Mouse (Mus musculus): ENCODE data around the gene Gm13285. TPM values are rescaled to one million over a fixed set of nuclear protein-coding genes. Genes with fewer than 3 reads are reported as not detected.
"Not testable (repeated sequence)": the region's sequence is repeated elsewhere in the genome, so short reads cannot be mapped to it uniquely, and the experiment has no call there.

Gm13285 gene
- polyA plus RNA-seq, 1 experiment from 2014 or later, result 0.42 TPM

- H3K27ac ChIP-seq (ENCODE audit: low read depth, low read length); H3K4me3 ChIP-seq (ENCODE audit: low read depth, low read length); H3K36me3 ChIP-seq (ENCODE audit: control insufficient read depth, insufficient read depth); H3K9ac ChIP-seq (ENCODE audit: low read depth, low read length); H3K4me2 ChIP-seq (replicated peaks; ENCODE audit: low read depth); H3K9me3 ChIP-seq (ENCODE audit: control insufficient read depth); ATAC-seq; H3K27me3 ChIP-seq (replicated peaks; ENCODE audit: control insufficient read depth, insufficient read depth, low read length); H3K4me1 ChIP-seq (replicated peaks; ENCODE audit: control insufficient read depth, insufficient read depth, low read length): not testable (repeated sequence)
- WGBS, result no CpG with 5 or more reads among the region's 34 CpGs
- TF ChIP-seq CTCF (IDR thresholded peaks at IDR 0.05; ENCODE audit: low read depth), result peak; percentile 53
Measured at GRCm38 (mm10) chr4:88805761-88806160, 6.3 kb downstream of the Gm13285 start.

DNA sequence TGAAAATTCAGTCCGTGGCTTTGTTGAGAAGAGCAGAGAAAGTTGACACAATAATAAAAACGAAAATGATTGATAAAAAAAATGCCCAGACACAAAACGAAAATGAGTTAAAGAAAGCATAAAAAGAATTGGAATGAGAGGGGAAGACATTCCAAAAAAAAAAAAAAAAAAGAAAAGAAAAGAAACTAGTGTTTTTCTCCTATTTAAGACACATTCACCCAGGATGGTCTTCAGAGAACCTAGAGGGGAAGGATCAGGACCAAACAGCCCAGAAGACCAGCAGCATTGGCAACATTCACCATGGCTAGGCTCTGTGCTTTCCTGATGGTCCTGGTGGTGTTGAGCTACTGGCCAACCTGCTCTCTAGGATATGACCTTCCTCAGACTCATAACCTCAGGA, 16.5 kb downstream of the Gm13285 start, which contains the start of gene Ifna7:
Ifna7 (plus strand) TSS at position 301 of the 400 bp plus-strand sequence.
- no peak within 1 kb of the TSS for H3K4me2 ChIP-seq (replicated peaks; ENCODE audit: low read depth)
- H3K9ac ChIP-seq (ENCODE audit: low read depth, low read length), result no peak within 1 kb of the TSS
- H3K36me3 ChIP-seq (ENCODE audit: control insufficient read depth, insufficient read depth), result no peaks in the 10 kb centered on the region
- no peak within 1 kb of the TSS for H3K27ac ChIP-seq (ENCODE audit: low read depth, low read length)
- no peaks in the 10 kb centered on the region for H3K27me3 ChIP-seq (replicated peaks; ENCODE audit: control insufficient read depth, insufficient read depth, low read length)
- WGBS, result 52% methylated on average over 3 of the region's 3 CpGs
- H3K4me1 ChIP-seq (replicated peaks; ENCODE audit: control insufficient read depth, insufficient read depth, low read length), result no peaks in the 10 kb centered on the region
- no peak for ATAC-seq
- TF ChIP-seq CTCF (IDR thresholded peaks at IDR 0.05; ENCODE audit: low read depth), result no peak
- H3K9me3 ChIP-seq (ENCODE audit: control insufficient read depth), result no peaks in the 10 kb centered on the region
- no peak within 1 kb of the TSS for H3K4me3 ChIP-seq (ENCODE audit: low read depth, low read length)

- Histone ChIP-seq H3K36me3 (ENCODE audit: control insufficient read depth, insufficient read depth) (no peaks in the 10 kb centered on the region), H3K27me3 (replicated peaks; ENCODE audit: control insufficient read depth, insufficient read depth, low read length) (no peaks in the 10 kb centered on the region), H3K9me3 (ENCODE audit: control insufficient read depth) (no peaks in the 10 kb centered on the region), H3K27ac (ENCODE audit: low read depth, low read length) (no peak within 1 kb of the TSS), H3K9ac (ENCODE audit: low read depth, low read length) (no peak within 1 kb of the TSS), H3K4me1 (replicated peaks; ENCODE audit: control insufficient read depth, insufficient read depth, low read length) (no peaks in the 10 kb centered on the region), H3K4me2 (replicated peaks; ENCODE audit: low read depth) (no peak within 1 kb of the TSS), H3K4me3 (ENCODE audit: low read depth, low read length) (no peak within 1 kb of the TSS)
- no peak for ATAC-seq
- no peak for TF ChIP-seq CTCF (IDR thresholded peaks at IDR 0.05; ENCODE audit: low read depth)
- WGBS, result 70% methylated on average over 1 of the region's 1 CpGs
Measured at GRCm38 (mm10) chr4:88819659-88820058, 20.2 kb downstream of the Gm13285 start, which contains the start of gene Ifna11. Ifna11 (plus strand) TSS chr4:88819959.

- no peaks in the 10 kb centered on the region for H3K27me3 ChIP-seq (replicated peaks; ENCODE audit: control insufficient read depth, insufficient read depth, low read length)
- no peak for ATAC-seq
Measured at GRCm38 (mm10) chr4:88822995-88823394, 23.5 kb downstream of the Gm13285 start.

GRCm38 (mm10) chr4:88827116-88827515, 27.7 kb downstream of the Gm13285 start, which contains the start of gene Ifna6:
Ifna6 (plus strand) TSS chr4:88827416.
- not testable (repeated sequence) for H3K4me2 ChIP-seq (replicated peaks; ENCODE audit: low read depth); H3K9ac ChIP-seq (ENCODE audit: low read depth, low read length); H3K4me1 ChIP-seq (replicated peaks; ENCODE audit: control insufficient read depth, insufficient read depth, low read length); H3K27me3 ChIP-seq (replicated peaks; ENCODE audit: control insufficient read depth, insufficient read depth, low read length); ATAC-seq; H3K36me3 ChIP-seq (ENCODE audit: control insufficient read depth, insufficient read depth); H3K27ac ChIP-seq (ENCODE audit: low read depth, low read length); H3K4me3 ChIP-seq (ENCODE audit: low read depth, low read length); H3K9me3 ChIP-seq (ENCODE audit: control insufficient read depth)

More at GRCm38 (mm10) chr4:88822995-88823394, 23.5 kb downstream of the Gm13285 start:
- TF ChIP-seq CTCF (IDR thresholded peaks at IDR 0.05; ENCODE audit: low read depth), result peak; percentile 62
- Histone ChIP-seq H3K4me1 (replicated peaks; ENCODE audit: control insufficient read depth, insufficient read depth, low read length) (no peaks in the 10 kb centered on the region), H3K9ac (ENCODE audit: low read depth, low read length) (no peak overlapping the region), H3K36me3 (ENCODE audit: control insufficient read depth, insufficient read depth) (no peaks in the 10 kb centered on the region), H3K9me3 (ENCODE audit: control insufficient read depth) (no peaks in the 10 kb centered on the region), H3K4me2 (replicated peaks; ENCODE audit: low read depth) (no peak overlapping the region), H3K27ac (ENCODE audit: low read depth, low read length) (no peak overlapping the region), H3K4me3 (ENCODE audit: low read depth, low read length) (no peak overlapping the region)
- WGBS, result 24% methylated on average over 4 of the region's 4 CpGs

GRCm38 (mm10) chr4:88830523-88830922, 31.1 kb downstream of the Gm13285 start:
- peak; percentile 58 for TF ChIP-seq CTCF (IDR thresholded peaks at IDR 0.05; ENCODE audit: low read depth)

GRCm38 (mm10) chr4:88835225-88835624, 35.8 kb downstream of the Gm13285 start, which contains the start of gene Ifna5:
Ifna5 (plus strand) TSS chr4:88835525.
- H3K27me3 ChIP-seq (replicated peaks; ENCODE audit: control insufficient read depth, insufficient read depth, low read length); H3K4me3 ChIP-seq (ENCODE audit: low read depth, low read length); H3K4me1 ChIP-seq (replicated peaks; ENCODE audit: control insufficient read depth, insufficient read depth, low read length); H3K4me2 ChIP-seq (replicated peaks; ENCODE audit: low read depth); H3K36me3 ChIP-seq (ENCODE audit: control insufficient read depth, insufficient read depth); H3K9ac ChIP-seq (ENCODE audit: low read depth, low read length); H3K27ac ChIP-seq (ENCODE audit: low read depth, low read length); ATAC-seq; H3K9me3 ChIP-seq (ENCODE audit: control insufficient read depth): not testable (repeated sequence)
- 67% methylated on average over 1 of the region's 1 CpGs for WGBS

More at GRCm38 (mm10) chr4:88830523-88830922, 31.1 kb downstream of the Gm13285 start:
- H3K27me3 ChIP-seq (replicated peaks; ENCODE audit: control insufficient read depth, insufficient read depth, low read length), result no peaks in the 10 kb centered on the region
- ATAC-seq, result no peak
- 34% methylated on average over 4 of the region's 4 CpGs for WGBS
- no peaks in the 10 kb centered on the region for H3K9me3 ChIP-seq (ENCODE audit: control insufficient read depth)
- H3K4me2 ChIP-seq (replicated peaks; ENCODE audit: low read depth), result no peak overlapping the region
- H3K9ac ChIP-seq (ENCODE audit: low read depth, low read length), result no peak overlapping the region
- no peak overlapping the region for H3K4me3 ChIP-seq (ENCODE audit: low read depth, low read length)
- H3K4me1 ChIP-seq (replicated peaks; ENCODE audit: control insufficient read depth, insufficient read depth, low read length), result no peaks in the 10 kb centered on the region
- no peaks in the 10 kb centered on the region for H3K36me3 ChIP-seq (ENCODE audit: control insufficient read depth, insufficient read depth)
- no peak overlapping the region for H3K27ac ChIP-seq (ENCODE audit: low read depth, low read length)
